Mouse (Mus musculus): ENCODE measurements at regions not wholly inside any gene's neighbourhood (a gene's known extent, or its start where the extent isn't known, plus 50 kb on each side); places are given as distances from the start of the nearest gene placed in this dataset.

GRCm38 (mm10) chr13:60519708-60520107, 82.0 kb upstream of the Dapk1 start:
- no peak for TF ChIP-seq GATA1 (IDR thresholded peaks at IDR 0.05; ENCODE audit: borderline replicate concordance, low read length)
- no peak for TF ChIP-seq FLI1 (IDR thresholded peaks at IDR 0.05; ENCODE audit: low read length)

All from megakaryocyte, embryonic 14.5 days (primary cell).